Mouse (Mus musculus): ENCODE results near the gene Frs2.
"Not testable (repeated sequence)": the region's sequence is repeated elsewhere in the genome, so short reads cannot be mapped to it uniquely, and the experiment has no call there.

Frs2 gene

GRCm38 (mm10) chr10:117043497-117044166 lies 104.7 kb downstream of the Frs2 start:
- DNase-seq (ENCODE audit: low spot score in 2 of 2): not testable (repeated sequence)

DNA sequence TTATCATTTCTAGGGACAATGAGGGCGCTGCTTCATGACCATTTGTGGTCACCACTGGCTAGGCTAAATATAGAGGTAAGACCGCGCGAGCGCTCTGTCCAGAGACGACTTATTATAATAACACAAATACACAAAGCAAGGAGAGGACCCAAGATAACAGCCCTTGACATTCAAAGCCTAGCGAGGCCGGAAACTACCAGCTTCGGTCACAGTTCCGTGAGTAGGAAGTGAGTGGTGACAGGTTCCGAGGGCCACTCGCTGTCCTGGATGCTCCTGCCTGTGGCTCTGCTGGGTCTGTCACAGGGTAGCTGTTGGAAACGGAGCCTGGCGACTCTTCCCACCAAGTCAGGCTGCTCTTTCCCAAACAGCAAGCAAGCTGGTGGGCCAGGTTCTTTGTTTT lies 106.0 kb downstream of the Frs2 start:
- no peak for DNase-seq (ENCODE audit: low spot score in 2 of 2)

- no peak for DNase-seq (ENCODE audit: low spot score in 2 of 2)
Measured at GRCm38 (mm10) chr10:117040355-117040754, 108.0 kb downstream of the Frs2 start.

GRCm38 (mm10) chr10:117033785-117034184 lies 114.5 kb downstream of the Frs2 start:
- DNase-seq (ENCODE audit: low spot score in 2 of 2): peak; percentile 63 to 86

GRCm38 (mm10) chr10:117031160-117031559 lies 117.2 kb downstream of the Frs2 start:
- DNase-seq (ENCODE audit: low spot score in 2 of 2): no peak

GRCm38 (mm10) chr10:117026176-117026575 lies 122.2 kb downstream of the Frs2 start:
- DNase-seq (ENCODE audit: low spot score in 2 of 2): no peak

DNA sequence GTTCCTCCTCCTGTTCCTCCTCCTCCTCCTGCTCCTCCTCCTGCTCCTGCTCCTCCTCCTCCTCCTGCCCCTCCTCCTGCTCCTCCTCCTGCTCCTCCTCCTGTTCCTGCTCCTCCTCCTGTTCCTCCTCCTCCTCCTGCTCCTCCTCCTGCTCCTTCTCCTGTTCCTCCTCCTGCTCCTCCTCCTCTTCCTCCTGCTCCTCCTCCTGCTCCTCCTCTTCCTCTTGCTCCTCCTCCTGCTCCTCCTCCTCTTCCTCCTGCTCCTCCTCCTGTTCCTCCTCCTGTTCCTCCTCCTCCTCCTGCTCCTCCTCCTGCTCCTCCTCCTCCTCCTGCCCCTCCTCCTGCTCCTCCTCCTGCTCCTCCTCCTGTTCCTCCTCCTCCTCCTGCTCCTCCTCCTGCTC lies 122.6 kb downstream of the Frs2 start:
- DNase-seq (ENCODE audit: low spot score in 2 of 2): not testable (repeated sequence)

- no peak for DNase-seq (ENCODE audit: low spot score in 2 of 2)
Measured at GRCm38 (mm10) chr10:117023693-117024092, 124.6 kb downstream of the Frs2 start.

DNA sequence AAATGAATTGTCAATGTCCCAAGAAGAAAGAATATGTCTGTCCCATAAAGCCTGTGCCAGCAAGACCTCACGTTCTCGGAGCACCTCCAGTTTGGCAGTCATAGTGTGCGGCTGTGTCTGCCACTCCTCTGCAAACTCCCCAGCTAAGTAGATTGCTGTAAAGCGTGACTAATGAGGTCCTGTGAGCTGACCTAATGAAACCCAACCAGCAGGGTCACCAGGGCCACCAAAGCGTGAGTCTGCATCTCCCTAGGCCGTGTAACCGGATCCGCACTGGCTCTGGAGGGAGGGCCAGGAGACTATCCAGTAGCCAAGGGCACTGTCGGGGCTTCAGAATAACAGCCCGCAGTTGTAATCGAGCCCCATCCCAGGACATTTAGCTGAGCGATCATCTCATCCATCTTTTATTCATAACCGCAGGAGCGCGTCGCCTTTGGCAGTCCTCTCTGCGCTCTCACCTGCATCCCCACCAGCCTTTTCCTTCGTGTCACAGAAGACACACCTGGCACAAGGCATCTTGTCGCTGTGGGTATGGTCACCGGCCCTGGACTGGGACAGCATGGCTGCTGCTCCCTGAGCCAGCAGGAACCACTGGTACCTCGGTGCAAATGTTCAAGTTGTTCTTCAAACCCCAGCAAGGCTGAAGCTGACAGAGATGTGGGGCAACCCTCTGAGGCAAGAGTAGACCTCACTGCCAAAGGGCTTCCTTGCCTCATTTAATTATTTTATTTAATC lies 127.1 kb downstream of the Frs2 start:
- no peak for DNase-seq (ENCODE audit: low spot score in 2 of 2)
